Mouse (Mus musculus) MEL (cell line): ENCODE measurements around the gene Gatad2a. TPM values are rescaled to one million over a fixed set of nuclear protein-coding genes. Genes with fewer than 3 reads are reported as not detected.

Experiments
- DNase-seq: peaks from one replicate; pipeline ENCODE4 v3.0.0; 2011; ENCODE audit warnings: low read depth, low spot score
- H3K27ac ChIP-seq: 2 replicates; pipeline ENCODE4 v1.5.1; 2012; ENCODE audit warnings: low read depth, mild to moderate bottlenecking, control low read depth, low read length, moderate library complexity; ENCODE audit not compliant: control insufficient read depth
- H3K27me3 ChIP-seq, 2 experiments: fragments of 150-350 bp in 1 of 2; sonication (generic) in 1 of 2; 2 replicates each; pipeline ENCODE4 v1.6.1; 2012; ENCODE audit warnings: low read length in 2 of 2, mild to moderate bottlenecking in 2 of 2, improper control_type of control experiment in 1 of 2, moderate library complexity in 1 of 2; ENCODE audit not compliant: insufficient read depth in 2 of 2, control insufficient read depth in 1 of 2
- H3K36me3 ChIP-seq, 2 experiments: 2 replicates each; pipeline ENCODE4 v1.6.1; 2012 to 2014; ENCODE audit warnings: low read length in 2 of 2, improper control_type of control experiment in 1 of 2, inconsistent platforms in 1 of 2, mild to moderate bottlenecking in 1 of 2; ENCODE audit not compliant: insufficient read depth in 2 of 2, control insufficient read depth in 1 of 2
- H3K4me1 ChIP-seq, 2 experiments: fragments of 150-350 bp in 1 of 2; sonication (generic) in 1 of 2; 2 replicates each; pipeline ENCODE4 v1.6.1; 2012; ENCODE audit warnings: low read length in 2 of 2, improper control_type of control experiment in 1 of 2, mild to moderate bottlenecking in 1 of 2; ENCODE audit not compliant: insufficient read depth in 2 of 2, control insufficient read depth in 1 of 2
- H3K4me3 ChIP-seq, 2 experiments: fragments of 150-350 bp in 1 of 2; sonication (generic) in 1 of 2; 2 replicates each; pipeline ENCODE4 v1.5.1; 2012; ENCODE audit warnings: low read depth in 2 of 2, low read length in 2 of 2, mild to moderate bottlenecking in 2 of 2, moderate library complexity in 2 of 2, control low read depth in 1 of 2, improper control_type of control experiment in 1 of 2; ENCODE audit not compliant: control insufficient read depth in 1 of 2, insufficient read depth in 1 of 2
- H3K79me2 ChIP-seq: 2 replicates; pipeline ENCODE4 v1.6.1; 2012; ENCODE audit warnings: mild to moderate bottlenecking, low read length, moderate library complexity; ENCODE audit not compliant: control insufficient read depth, poor library complexity, insufficient read depth
- H3K9ac ChIP-seq: 2 replicates; pipeline ENCODE4 v1.6.1; 2012; ENCODE audit warnings: low read depth, mild to moderate bottlenecking, control low read depth, low read length, moderate library complexity; ENCODE audit not compliant: control insufficient read depth, poor library complexity, severe bottlenecking
- H3K9me3 ChIP-seq: fragments of 150-350 bp; sonication (generic); replicated peaks from 2 replicates; pipeline ENCODE4 v1.6.1; 2012; ENCODE audit warnings: mild to moderate bottlenecking, low read length, improper control_type of control experiment, moderate library complexity; ENCODE audit not compliant: insufficient read depth
- BHLHE40 ChIP-seq: IDR thresholded peaks from 2 replicates; pipeline ENCODE4 v1.6.1; 2012; ENCODE audit warnings: low read depth, mild to moderate bottlenecking, inconsistent platforms, low read length, improper control_type of control experiment, borderline replicate concordance
- E2F4 ChIP-seq: IDR thresholded peaks from 2 replicates; pipeline ENCODE4 v1.6.1; 2011; ENCODE audit warnings: low read depth, low read length, improper control_type of control experiment, borderline replicate concordance
- ELF1 ChIP-seq: IDR thresholded peaks from 2 replicates; pipeline ENCODE4 v1.6.1; 2014; ENCODE audit warnings: low read depth, mild to moderate bottlenecking, inconsistent platforms, low read length, improper control_type of control experiment, moderate library complexity
- EP300 ChIP-seq, 2 experiments: IDR thresholded peaks; 2 replicates each; pipeline ENCODE4 v1.6.1; 2011; ENCODE audit warnings: improper control_type of control experiment in 2 of 2, low read length in 2 of 2, low read depth in 1 of 2, mild to moderate bottlenecking in 1 of 2
- HCFC1 ChIP-seq: IDR thresholded peaks from 2 replicates; pipeline ENCODE4 v1.6.1; 2012; ENCODE audit warnings: low read depth, mild to moderate bottlenecking, inconsistent platforms, low read length, improper control_type of control experiment, moderate library complexity
- JUND ChIP-seq: IDR thresholded peaks from 2 replicates; pipeline ENCODE4 v1.6.1; 2011; ENCODE audit warnings: low read depth, mild to moderate bottlenecking, improper control_type of control experiment, low read length
- MAFK ChIP-seq: IDR thresholded peaks from 2 replicates; pipeline ENCODE4 v1.6.1; 2011; ENCODE audit warnings: low read depth, mild to moderate bottlenecking, low read length, improper control_type of control experiment, borderline replicate concordance
- MAX ChIP-seq: IDR thresholded peaks from 2 replicates; pipeline ENCODE4 v1.6.1; 2011; ENCODE audit warnings: low read length, improper control_type of control experiment
- MEF2A ChIP-seq: IDR thresholded peaks from 2 replicates; pipeline ENCODE4 v1.6.1; 2014; ENCODE audit warnings: low read depth, mild to moderate bottlenecking, inconsistent platforms, low read length, improper control_type of control experiment; ENCODE audit not compliant: poor library complexity, insufficient replicate concordance, severe bottlenecking; ENCODE audit errors: extremely low read depth
- MYB ChIP-seq: IDR thresholded peaks from 2 replicates; pipeline ENCODE4 v1.6.1; 2011; ENCODE audit warnings: mild to moderate bottlenecking, low read depth, low read length, improper control_type of control experiment
- MYC ChIP-seq: IDR thresholded peaks from 2 replicates; pipeline ENCODE4 v1.6.1; 2011; ENCODE audit warnings: low read depth, mild to moderate bottlenecking, low read length, improper control_type of control experiment, moderate library complexity
- NELFE ChIP-seq: IDR thresholded peaks from 2 replicates; pipeline ENCODE4 v1.6.1; 2011; ENCODE audit warnings: low read depth, low read length, improper control_type of control experiment
- POLR2AphosphoS2 ChIP-seq: IDR thresholded peaks from 2 replicates; pipeline ENCODE4 v1.6.1; 2011; ENCODE audit warnings: low read length, improper control_type of control experiment
- POLR2AphosphoS5 ChIP-seq: IDR thresholded peaks from 2 replicates; pipeline ENCODE4 v1.6.1; 2012; ENCODE audit warnings: low read depth, borderline replicate concordance, mild to moderate bottlenecking, inconsistent platforms, low read length, moderate library complexity, mixed read lengths
- RAD21 ChIP-seq: IDR thresholded peaks from 2 replicates; pipeline ENCODE4 v1.6.1; 2011; ENCODE audit warnings: mild to moderate bottlenecking, low read depth, low read length, improper control_type of control experiment
- RCOR1 ChIP-seq: IDR thresholded peaks from 2 replicates; pipeline ENCODE4 v1.6.1; 2012; ENCODE audit warnings: low read depth, mild to moderate bottlenecking, inconsistent platforms, low read length, improper control_type of control experiment
- UBTF ChIP-seq: IDR thresholded peaks from 2 replicates; pipeline ENCODE4 v1.6.1; 2012; ENCODE audit warnings: low read depth, mild to moderate bottlenecking, inconsistent platforms, low read length, improper control_type of control experiment, moderate library complexity, borderline replicate concordance; ENCODE audit not compliant: insufficient read depth
- USF1 ChIP-seq: IDR thresholded peaks from 2 replicates; pipeline ENCODE4 v1.6.1; 2014; ENCODE audit warnings: low read depth, mild to moderate bottlenecking, inconsistent platforms, low read length, improper control_type of control experiment, moderate library complexity
- ZC3H11A ChIP-seq: IDR thresholded peaks from 2 replicates; pipeline ENCODE4 v1.6.1; 2012; ENCODE audit warnings: low read depth, mild to moderate bottlenecking, inconsistent platforms, low read length, improper control_type of control experiment
- polyA plus RNA-seq, 2 experiments: library from polyadenylated mRNA; stranded (reverse) in 1 of 2; unstranded in 1 of 2; fragments of >175 nt in 1 of 2; fragments of >200 nt in 1 of 2; gene quantifications; 2 replicates each; pipeline versions ENCODE4 v1.2.1 to v1.2.4; 2012; ENCODE audit warnings: low replicate concordance in 2 of 2, low read depth in 1 of 2; ENCODE audit not compliant: insufficient read length in 2 of 2, insufficient read depth in 1 of 2, missing spikeins in 1 of 2
- total RNA-seq: library from RNA; depleted of rRNA; stranded (reverse); fragments of 300-350 nt; gene quantifications from 2 replicates; pipeline ENCODE4 v1.2.3, GENCODE M21; 2012

Gatad2a gene
- total and polyA plus RNA-seq, 3 experiments: 38.0 to 129 (median 111) TPM

GRCm38 (mm10) chr8:69870003-69870765 lies 126.0 kb downstream of the Gatad2a start:
- Histone ChIP-seq H3K9me3 (no peaks in the 10 kb centered on the region), H3K4me3 (no peak overlapping the region), H3K36me3 (no peaks in the 10 kb centered on the region), H3K27ac (no peak overlapping the region), H3K27me3 (no peaks in the 10 kb centered on the region), H3K79me2 (no peaks in the 10 kb centered on the region), H3K9ac (no peak overlapping the region), H3K4me1 (peaks cover 0 to 5% of the 10 kb centered on the region in 2 experiments; a peak in 2 of 4 replicates)
- TF ChIP-seq ELF1 (no peak), MAFK (no peak), E2F4 (no peak), EP300 (IDR thresholded peaks at IDR 0.05; ENCODE audit: low read depth in 1 of 2, low read length in 2 of 2) (no peak), NELFE (no peak), RAD21 (no peak), JUND (no peak), POLR2AphosphoS2 (no peak), MYC (no peak), UBTF (no peak), MEF2A (no peak), HCFC1 (no peak), BHLHE40 (no peak), ZC3H11A (no peak), MYB (no peak), POLR2AphosphoS5 (no peak), RCOR1 (no peak), MAX (no peak), USF1 (no peak)
- no peak for DNase-seq
